Mouse (Mus musculus): ENCODE measurements around the gene Zfp354c.

The Zfp354c gene

DNA sequence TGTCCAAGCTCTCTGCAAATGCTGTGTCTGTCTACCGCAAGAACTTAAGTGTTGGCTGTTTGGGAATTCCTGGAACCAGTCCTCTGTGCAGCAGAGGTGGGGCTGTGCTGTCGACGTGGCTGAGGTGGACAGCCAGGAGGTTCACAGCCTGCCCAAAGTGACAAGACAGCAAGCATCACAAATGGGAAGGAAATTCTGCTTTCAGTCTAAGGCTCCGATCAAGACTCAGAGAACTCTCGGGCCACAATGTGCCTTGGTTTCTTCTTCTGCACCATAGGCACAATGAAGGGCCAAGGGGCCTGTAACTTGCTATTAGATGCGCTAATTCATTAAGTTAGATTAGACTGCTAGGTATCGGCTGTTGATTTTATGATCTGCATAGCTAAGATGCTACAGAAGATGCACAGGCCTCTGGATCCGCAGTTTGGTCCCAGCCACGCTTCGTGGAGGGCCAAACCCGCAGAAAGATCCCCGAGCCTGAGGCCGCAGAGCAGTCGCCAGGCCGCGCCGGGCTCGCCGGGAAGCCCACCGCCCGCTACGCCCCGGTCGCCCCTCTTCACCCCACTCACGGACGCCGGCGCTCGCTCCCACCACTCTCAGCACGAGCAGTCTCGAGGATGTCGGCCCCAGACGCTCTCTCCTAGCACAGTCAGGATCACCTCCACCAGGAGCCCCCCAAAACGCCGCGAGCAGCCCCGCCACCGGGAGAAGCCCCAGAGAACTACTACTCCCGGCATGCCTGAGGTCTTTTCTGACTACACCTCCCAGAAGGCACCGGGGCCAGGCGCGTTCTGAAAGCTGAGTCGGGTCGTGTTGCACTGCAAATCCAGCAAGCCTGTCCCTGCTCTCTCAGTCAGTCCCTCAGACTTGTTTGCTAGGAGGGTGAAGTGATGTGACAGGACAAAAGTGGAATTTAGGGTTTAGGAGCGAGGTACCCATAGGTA is at the start of gene Zfp354c:
Gene Zfp354c, minus strand, starts transcription at position 715 of the 944 bp plus-strand sequence.
- DNase-seq (ENCODE audit: low spot score): peak; percentile 94

DNA sequence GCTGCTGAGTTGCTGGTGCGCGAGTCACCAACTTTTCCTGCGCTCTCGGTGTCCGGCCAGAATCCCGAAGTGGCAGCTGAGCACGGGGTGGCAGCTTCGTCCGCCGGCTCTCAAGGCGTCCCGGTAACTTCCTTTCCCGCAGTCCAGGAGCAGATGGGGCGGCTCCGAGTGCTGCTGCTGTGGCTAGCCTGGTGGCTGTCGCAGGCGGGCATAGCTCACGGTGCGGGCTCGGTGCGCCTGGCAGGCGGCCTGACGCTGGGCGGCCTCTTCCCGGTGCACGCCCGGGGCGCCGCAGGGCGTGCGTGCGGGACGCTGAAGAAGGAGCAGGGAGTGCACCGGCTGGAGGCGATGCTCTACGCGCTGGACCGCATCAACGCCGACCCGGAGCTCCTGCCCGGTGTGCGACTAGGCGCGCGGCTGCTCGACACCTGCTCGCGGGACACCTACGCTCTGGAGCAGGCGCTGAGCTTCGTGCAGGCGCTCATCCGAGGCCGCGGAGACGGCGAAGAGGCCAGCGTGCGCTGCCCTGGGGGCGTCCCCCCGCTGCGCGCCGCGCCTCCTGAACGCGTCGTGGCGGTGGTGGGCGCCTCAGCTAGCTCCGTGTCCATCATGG is 23.6 kb upstream of the Zfp354c start:
- peak; percentile 20 for DNase-seq (ENCODE audit: low spot score)

DNA sequence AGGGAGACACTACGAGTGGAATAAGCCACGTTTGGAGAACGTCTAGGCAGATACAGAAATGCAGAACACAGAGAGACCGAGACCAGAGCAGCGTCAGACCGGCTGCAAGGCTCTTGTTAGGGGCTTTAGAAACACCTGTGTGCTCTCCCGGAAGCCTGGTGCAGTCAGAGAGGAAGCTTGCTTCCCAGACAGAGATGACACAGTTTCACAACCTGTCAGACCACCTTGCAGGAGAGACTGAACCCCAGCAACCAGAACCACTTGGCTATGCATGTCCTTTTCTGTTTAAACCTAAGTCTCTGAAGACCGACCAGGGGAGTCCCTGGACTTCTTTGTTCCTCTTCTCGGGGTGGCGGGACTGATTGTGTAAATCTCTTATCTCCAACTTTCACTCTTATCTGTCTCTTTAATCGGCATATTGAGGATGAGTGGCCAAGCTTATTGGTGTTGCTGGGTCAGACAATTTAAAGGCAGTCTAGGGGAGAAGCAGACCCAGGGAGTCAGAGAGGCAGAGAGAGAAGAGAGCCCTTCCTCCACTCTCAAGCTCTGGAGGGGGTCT is 22.7 kb upstream of the Zfp354c start, which contains the start of gene Grm6:
Gene Grm6, plus strand, starts transcription at position 509 of the 559 bp plus-strand sequence.
- DNase-seq (ENCODE audit: low spot score): no peak

DNA sequence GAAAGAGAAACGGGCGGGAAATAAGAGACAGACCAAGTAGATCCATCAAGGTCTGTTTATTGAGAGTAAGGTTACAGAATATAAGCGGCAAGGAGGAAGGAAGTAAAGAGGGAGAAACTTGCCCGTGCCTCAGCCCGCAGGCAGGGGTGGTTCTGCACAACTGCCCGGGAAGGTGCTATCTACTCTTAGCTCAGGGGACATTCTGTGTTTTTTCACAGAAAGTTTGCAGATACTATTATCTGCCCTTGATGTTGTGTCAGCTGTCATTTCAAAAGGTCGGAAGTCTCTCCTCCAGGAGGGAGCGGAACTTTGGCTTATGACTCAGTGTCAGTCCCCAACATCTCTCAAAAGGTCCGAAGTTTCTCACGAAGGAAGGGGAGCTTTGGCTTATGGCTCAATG is 21.8 kb upstream of the Zfp354c start:
- peak; percentile 4 for DNase-seq (ENCODE audit: low spot score)

DNA sequence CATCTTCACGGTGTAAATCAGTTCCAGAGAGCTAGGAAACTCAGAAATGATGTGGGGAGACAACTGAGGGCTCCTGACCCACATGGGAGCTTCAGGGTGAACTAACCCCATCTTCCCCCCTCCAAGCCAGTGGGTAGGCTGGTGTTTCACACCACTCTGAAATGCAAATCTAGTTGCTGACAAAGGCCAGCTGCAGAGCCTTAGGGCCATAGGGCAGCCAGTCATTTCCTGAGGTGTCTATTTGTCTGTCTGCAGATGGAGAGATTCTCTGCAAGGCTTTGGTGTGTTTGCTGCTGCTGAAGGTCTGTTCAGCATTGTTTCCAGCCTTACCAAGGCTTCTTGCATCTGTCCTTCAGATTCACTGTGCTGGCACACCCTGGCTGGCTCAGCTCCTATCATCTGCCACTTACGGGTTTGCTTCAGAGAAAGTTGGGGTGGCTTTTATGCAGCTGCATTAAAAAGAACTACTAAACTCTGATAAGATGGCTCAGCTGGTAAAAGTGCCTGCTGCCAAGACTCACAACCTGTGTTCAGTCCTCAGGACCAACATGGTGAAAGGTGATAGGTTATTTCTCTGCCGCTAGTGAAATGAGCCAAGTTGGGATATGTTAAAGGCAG is 21.1 kb upstream of the Zfp354c start:
- no peak for DNase-seq (ENCODE audit: low spot score)

DNA sequence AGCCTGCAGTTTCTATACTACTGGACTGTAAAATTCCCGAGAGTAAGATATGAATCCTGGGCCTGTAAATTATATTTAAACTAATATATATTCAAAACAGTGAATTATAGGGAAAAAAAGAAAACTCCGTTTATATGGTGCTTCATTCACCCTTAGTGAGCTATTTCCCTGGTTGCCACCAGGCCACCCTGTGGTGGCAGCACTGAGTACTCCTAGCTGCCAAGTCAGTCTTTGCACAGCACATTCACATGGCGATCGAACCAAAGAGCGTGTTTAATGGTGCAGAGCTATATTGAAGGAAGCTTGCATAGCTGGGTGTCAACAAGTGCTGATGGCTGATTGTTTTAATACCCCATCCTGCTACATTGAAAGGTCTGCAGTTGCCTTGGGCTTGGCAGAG is 19.5 kb upstream of the Zfp354c start:
- DNase-seq (ENCODE audit: low spot score): peak; percentile 6

DNA sequence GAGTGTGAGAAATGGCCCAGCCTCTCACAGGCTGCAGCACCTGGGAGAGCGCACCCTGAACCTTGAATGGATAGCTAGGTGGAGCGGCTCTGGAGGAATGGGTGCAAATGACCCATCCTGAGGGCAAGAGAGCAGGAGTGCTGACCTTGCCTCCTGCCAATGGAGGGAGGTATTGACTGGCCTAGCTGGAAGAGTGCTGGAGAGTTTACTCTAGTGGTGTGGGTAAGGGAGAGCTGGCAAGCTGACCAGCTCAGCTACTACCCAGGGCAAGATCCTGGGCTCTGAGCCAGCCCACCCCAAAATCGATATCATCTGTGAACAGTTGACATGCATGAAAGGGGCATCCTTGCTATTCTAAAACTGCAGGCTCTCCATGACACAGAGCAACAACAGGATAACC is 18.4 kb upstream of the Zfp354c start:
- DNase-seq (ENCODE audit: low spot score): no peak

DNA sequence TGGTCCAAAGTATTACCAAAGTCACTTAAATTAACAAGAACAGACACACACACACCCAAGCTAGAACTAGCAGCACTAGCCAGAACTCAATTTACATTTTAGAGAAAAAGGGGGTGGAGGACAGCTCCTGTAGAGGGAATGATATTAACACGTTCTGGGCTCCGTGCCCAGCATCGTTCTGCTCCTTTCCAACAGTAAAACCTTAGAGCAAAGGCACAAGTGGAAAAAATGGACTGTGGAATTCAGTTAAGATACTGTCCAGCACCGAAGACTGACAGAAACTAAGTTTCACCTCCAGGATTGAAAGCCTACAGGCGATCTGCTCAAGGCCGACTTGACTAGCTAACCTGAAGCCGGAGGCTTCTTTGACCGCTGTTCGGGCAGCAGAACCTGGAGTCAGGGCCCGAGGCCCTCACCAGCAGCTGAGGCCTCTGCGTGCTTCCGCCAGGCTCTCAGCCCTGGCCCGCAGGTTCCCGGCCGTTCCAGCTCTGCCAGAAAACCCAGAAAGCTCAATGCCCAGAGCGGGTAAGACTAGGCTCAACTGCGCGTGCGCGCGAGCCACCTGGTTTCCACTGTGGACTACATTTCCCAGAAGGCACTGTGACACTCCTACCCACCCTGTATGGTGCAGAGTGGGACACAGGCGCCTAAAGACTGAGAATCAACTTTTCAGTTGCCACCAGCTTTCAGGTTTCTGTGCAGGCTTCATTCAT is 13.7 kb upstream of the Zfp354c start, which contains the start of gene Zfp879:
Gene Zfp879, minus strand, starts transcription at position 530 of the 713 bp plus-strand sequence.
- peak; percentile 96 for DNase-seq (ENCODE audit: low spot score)

DNA sequence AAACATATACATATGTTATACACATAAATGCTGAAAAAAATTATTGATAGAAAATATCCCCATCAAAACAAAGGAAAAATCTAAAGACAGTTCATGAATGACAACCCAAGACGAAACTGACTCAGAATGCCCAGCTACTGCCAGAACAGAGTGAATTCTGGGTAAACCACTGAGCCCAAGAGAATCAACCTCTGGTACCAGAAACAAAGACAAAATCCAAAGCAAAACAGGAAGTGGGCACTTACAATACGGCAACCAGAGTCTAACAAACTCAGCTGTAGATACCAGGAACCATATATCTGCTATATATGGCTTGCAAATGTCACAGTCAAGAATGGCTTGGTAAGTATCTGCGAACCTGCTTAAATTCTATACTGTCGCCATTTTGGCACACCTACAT is 8.2 kb upstream of the Zfp354c start:
- no peak for DNase-seq (ENCODE audit: low spot score)

DNA sequence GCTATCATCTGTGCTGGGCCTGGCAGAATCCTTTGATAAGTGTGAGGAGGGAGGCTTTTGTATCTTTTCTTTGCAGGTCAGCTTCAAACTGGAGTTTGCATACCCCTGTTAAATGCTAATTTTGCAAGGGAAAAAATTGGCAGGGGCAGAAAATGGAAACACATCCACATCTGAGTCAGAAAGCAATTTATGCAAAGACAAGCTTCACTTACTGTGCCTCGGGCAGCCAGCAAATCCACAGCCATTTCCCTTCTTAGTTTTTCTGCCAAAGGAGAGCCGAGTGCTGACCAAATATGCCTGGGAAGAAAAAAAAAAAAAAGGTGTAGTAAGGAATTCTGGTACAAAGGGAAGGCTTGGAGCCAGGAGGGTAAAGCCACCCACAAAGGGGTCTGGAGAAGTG is 1.3 kb downstream of the Zfp354c start:
- no peak for DNase-seq (ENCODE audit: low spot score)

DNA sequence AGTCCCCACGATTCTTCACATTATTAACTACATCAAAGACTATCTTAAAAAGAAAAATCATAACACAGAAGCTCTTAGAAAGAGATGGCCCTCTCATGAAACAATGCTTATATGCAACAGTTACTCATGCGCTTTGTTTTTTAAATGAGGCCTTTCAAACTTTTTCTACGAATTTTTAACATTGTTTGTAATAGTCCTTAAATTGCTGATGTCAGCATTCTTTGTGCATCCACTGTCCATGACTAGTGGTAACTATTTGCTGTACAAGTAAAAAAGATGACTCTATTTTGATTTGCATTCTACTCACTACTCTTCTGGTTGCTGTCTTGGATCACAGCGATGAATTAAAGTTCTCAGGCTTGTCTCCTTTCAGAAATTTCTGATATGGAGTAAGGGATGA is 13.3 kb downstream of the Zfp354c start:
- DNase-seq (ENCODE audit: low spot score): no peak

DNA sequence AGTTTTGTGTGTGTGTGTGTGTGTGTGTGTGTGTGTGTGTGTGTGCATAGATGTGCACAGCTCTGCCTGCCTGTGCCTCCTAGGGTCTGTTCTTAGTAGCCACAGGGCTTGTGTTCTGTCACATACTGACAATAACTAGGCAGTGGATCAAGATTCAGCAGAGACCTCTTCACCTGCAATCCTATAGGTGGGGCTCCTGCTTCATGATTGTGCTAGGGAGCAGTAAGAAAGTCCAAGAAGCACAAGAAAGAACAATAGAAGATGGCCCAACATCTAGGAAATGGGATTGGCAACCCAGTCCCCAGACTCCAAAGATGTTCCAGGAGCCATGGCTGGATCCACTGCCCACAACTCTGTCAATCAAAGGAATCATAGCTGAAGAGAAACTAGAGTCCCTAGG is 28.7 kb downstream of the Zfp354c start:
- DNase-seq (ENCODE audit: low spot score): no peak

DNA sequence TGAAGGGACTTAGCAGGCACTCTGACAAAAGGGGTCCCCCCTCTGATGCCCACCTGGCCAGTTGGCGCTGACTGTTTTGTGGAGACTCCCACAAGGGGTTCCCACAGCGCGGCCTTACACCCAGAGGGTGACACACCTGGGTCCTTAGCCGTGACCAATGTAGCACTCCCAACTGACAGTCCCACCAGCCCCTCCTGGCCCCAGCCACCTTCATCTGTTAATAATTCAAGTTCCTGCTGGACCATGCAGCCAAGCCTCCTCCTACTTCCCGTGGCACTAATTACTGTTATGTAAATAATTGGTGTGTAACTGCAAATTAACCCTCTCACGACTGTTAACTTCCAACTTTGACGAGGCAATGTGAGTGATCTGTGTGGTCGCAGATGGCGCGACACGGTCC is 29.9 kb downstream of the Zfp354c start:
- DNase-seq (ENCODE audit: low spot score): no peak

DNA sequence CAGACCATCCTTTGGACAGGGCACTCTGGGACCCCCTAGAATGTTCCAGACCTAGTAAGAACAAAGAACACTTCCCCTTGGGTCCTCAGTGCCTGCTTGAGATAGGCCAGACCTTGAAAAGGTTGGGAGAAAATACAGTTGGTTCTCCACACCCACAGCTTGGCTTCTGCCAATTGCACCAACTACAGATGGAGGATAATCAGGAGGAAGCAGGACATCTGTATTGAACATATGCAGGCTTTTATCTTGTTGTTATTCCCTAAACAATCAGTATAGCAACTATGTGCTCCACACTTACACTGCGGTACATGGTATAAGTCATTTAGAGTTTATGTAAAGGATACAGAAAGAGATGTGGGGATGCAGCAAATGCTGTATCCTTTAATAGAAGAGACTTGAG is 56.5 kb downstream of the Zfp354c start:
- no peak for DNase-seq (ENCODE audit: low spot score)

DNA sequence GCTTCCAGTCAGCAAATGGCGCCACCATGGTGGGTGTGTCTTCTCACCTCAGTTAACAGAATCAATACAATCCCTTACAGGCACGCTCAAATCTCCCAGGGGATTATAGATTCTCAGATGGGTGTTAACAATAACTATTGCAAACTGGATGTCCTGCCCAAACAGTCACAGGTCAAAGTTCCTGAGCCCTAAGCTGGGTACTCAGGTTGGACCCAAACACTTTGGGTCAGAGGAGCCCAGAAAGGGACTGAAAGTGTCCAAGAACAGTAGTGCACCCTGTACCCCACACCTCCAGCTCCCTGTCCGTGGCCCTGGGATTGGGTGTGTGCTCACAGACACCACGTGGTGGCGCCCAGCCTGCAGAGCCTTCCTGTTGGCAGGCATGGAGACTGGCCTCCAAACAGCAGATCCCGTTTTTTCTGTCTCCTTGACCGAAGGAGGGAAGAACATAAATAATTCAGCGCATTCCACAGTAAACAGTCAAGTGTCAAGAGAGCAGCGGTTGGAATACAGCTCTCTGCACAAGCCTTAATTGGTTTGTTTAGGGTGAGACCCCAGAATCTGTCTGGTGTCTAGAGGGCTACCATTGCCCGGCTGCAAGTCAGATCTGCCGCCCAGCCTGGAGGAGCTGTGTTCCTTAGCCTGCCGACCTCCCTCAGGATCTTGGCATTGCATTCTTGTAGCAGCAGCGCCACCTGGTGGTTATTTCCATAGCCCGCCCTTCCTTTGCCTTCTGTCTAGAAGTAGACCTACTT is 58.4 kb downstream of the Zfp354c start:
- DNase-seq (ENCODE audit: low spot score): peak; percentile 96

DNA sequence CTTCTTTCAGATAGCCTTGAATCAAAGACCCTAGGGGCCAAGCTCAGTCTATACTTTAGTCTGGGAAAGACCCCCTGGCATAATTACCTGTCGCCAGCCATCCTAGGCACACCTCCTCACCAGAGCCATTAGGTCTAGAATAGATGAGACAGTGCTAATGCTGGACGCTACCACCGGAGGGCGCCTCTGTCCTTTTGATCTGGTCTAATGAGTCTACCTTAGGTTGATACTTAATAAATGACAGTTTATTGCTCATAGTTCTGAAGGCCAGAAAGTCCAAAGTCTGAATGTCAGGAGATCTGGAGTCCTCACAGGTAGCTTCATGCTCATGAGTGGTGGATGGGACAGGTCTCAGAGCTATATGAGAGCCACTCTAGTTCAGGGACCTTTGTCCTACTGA is 60.5 kb downstream of the Zfp354c start:
- peak; percentile 55 for DNase-seq (ENCODE audit: low spot score)

DNA sequence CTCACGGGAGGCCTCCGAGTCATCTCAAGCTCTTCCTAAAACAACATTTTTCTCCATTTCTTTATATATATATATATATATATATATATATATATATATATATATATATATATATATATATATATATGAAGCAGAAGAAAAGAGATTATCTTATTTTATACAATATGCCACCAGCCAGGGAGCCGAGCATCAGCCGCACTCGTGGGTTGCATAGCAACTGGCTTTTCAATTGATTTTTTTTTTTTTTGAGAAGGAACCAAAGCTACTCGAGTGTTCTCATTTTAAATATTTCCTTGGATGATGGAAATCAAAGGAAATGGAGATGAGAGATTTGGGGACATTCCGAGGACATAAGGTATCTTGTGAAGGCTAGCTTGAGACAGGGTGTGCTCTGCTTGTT is 61.1 kb downstream of the Zfp354c start:
- DNase-seq (ENCODE audit: low spot score): no peak
